Mouse (Mus musculus) lung, adult 2 months (tissue): ENCODE results near the gene Tango2. TPM values are rescaled to one million over a fixed set of nuclear protein-coding genes. Genes with fewer than 3 reads are reported as not detected.

Experiments used
- DNase-seq: peaks from one replicate; pipeline ENCODE4 v3.0.0; 2022
- H3K4me1 ChIP-seq: fragments of 200-500 bp; 2 replicates; pipeline ENCODE4 v1.6.1; 2011; ENCODE audit warnings: low read length; ENCODE audit not compliant: control insufficient read depth, insufficient read depth
- H3K4me3 ChIP-seq: fragments of 200-500 bp; replicated peaks from 2 replicates; pipeline ENCODE3; 2011; ENCODE audit warnings: low read depth, mild to moderate bottlenecking, control low read depth, low read length; ENCODE audit errors: extremely low read depth
- CTCF ChIP-seq: fragments of 200-500 bp; IDR thresholded peaks from 2 replicates; pipeline ENCODE4 v1.5.1; 2011; ENCODE audit warnings: mild to moderate bottlenecking, low read length, control low read depth; ENCODE audit not compliant: insufficient read depth
- POLR2A ChIP-seq: fragments of 200-500 bp; IDR thresholded peaks from 2 replicates; pipeline ENCODE4 v1.6.1; 2011; ENCODE audit warnings: low read depth, mild to moderate bottlenecking, control low read depth, low read length, borderline replicate concordance; ENCODE audit errors: extremely low read depth
- WGBS: fragments of 180-500 bp; shearing (Covaris S2); methylation state at CpG from one replicate; pipeline ENCODE4 v1.1.7; 2018; 5-methylcytosine and 5-hydroxymethylcytosine counted together
- polyA plus RNA-seq: library from polyadenylated mRNA; depleted of rRNA; stranded (reverse); fragments of >200 nt; gene quantifications from 2 replicates; pipeline ENCODE4 v1.2.3, GENCODE M21; 2012

The Tango2 gene
- polyA plus RNA-seq, 1 experiment: 36.1 TPM

- no peak for DNase-seq
- WGBS: 90% methylated on average over 3 of the region's 3 CpGs
- H3K4me3 ChIP-seq: no peak overlapping the region
- H3K4me1 ChIP-seq: no peaks in the 10 kb centered on the region
- TF ChIP-seq POLR2A (no peak), CTCF (no peak)
Observed at GRCm38 (mm10) chr16:18370197-18370596, 22.3 kb upstream of the Tango2 start.

GRCm38 (mm10) chr16:18366849-18367248 is 18.9 kb upstream of the Tango2 start:
- H3K4me1 ChIP-seq: no peaks in the 10 kb centered on the region
- TF ChIP-seq POLR2A (no peak), CTCF (no peak)

GRCm38 (mm10) chr16:18362948-18363347 is 15.0 kb upstream of the Tango2 start:
- Histone ChIP-seq H3K4me3 (no peak overlapping the region), H3K4me1 (no peaks in the 10 kb centered on the region)
- no peak for DNase-seq
- TF ChIP-seq POLR2A (no peak), CTCF (no peak)
- 73% methylated on average over 8 of the region's 8 CpGs for WGBS

More at GRCm38 (mm10) chr16:18366849-18367248, 18.9 kb upstream of the Tango2 start:
- 79% methylated on average over 4 of the region's 4 CpGs for WGBS
- no peak for DNase-seq
- H3K4me3 ChIP-seq: no peak overlapping the region

GRCm38 (mm10) chr16:18360151-18360805 is 12.4 kb upstream of the Tango2 start:
- no peak for TF ChIP-seq POLR2A
- TF ChIP-seq CTCF: no peak
- WGBS: 74% methylated on average over 6 of the region's 6 CpGs
- Histone ChIP-seq H3K4me3 (no peak overlapping the region), H3K4me1 (no peaks in the 10 kb centered on the region)
- no peak for DNase-seq

GRCm38 (mm10) chr16:18357977-18358376 is 10.1 kb upstream of the Tango2 start:
- WGBS: 90% methylated on average over 6 of the region's 6 CpGs
- no peak overlapping the region for H3K4me3 ChIP-seq

GRCm38 (mm10) chr16:18356961-18357360 is 9.1 kb upstream of the Tango2 start:
- DNase-seq: no peak
- Histone ChIP-seq H3K4me1 (no peaks in the 10 kb centered on the region), H3K4me3 (no peak overlapping the region)
- TF ChIP-seq POLR2A (no peak), CTCF (no peak)
- WGBS: 62% methylated on average over 1 of the region's 1 CpGs

More at GRCm38 (mm10) chr16:18357977-18358376, 10.1 kb upstream of the Tango2 start:
- DNase-seq: no peak
- TF ChIP-seq CTCF (no peak), POLR2A (no peak)
- H3K4me1 ChIP-seq: no peaks in the 10 kb centered on the region

GRCm38 (mm10) chr16:18353106-18353505 is 5.2 kb upstream of the Tango2 start:
- H3K4me1 ChIP-seq: no peaks in the 10 kb centered on the region
- H3K4me3 ChIP-seq: no peak overlapping the region
- TF ChIP-seq POLR2A (no peak), CTCF (no peak)
- 60% methylated on average over 1 of the region's 1 CpGs for WGBS
- DNase-seq: no peak

- 61% methylated on average over 5 of the region's 5 CpGs for WGBS
- TF ChIP-seq CTCF (peak; percentile 54), POLR2A (no peak)
- H3K4me1 ChIP-seq: no peaks in the 10 kb centered on the region
- DNase-seq: no peak
- H3K4me3 ChIP-seq: no peak overlapping the region
Observed at GRCm38 (mm10) chr16:18351313-18352055, 3.6 kb upstream of the Tango2 start.

- Histone ChIP-seq H3K4me3 (no peak overlapping the region), H3K4me1 (no peaks in the 10 kb centered on the region)
- DNase-seq: no peak
- 86% methylated on average over 12 of the region's 12 CpGs for WGBS
- TF ChIP-seq POLR2A (no peak), CTCF (no peak)
Observed at GRCm38 (mm10) chr16:18349761-18350325, 1.9 kb upstream of the Tango2 start.

GRCm38 (mm10) chr16:18348601-18349175 is 785 bp upstream of the Tango2 start:
- H3K4me1 ChIP-seq: no peaks in the 10 kb centered on the region
- WGBS: 3% methylated on average over 28 of the region's 28 CpGs
- H3K4me3 ChIP-seq: peak overlapping the region; percentile 80
- no peak for TF ChIP-seq POLR2A
- no peak for TF ChIP-seq CTCF
- DNase-seq: no peak

- no peak overlapping the region for H3K4me3 ChIP-seq
- DNase-seq: peak; percentile 76
- TF ChIP-seq CTCF (peak; percentile 92), POLR2A (no peak)
- WGBS: 2% methylated on average over 3 of the region's 3 CpGs
- H3K4me1 ChIP-seq: peaks cover 5% of the 10 kb centered on the region
Observed at GRCm38 (mm10) chr16:18345243-18345642, 2.7 kb downstream of the Tango2 start.
